In the genomic region with DNA sequence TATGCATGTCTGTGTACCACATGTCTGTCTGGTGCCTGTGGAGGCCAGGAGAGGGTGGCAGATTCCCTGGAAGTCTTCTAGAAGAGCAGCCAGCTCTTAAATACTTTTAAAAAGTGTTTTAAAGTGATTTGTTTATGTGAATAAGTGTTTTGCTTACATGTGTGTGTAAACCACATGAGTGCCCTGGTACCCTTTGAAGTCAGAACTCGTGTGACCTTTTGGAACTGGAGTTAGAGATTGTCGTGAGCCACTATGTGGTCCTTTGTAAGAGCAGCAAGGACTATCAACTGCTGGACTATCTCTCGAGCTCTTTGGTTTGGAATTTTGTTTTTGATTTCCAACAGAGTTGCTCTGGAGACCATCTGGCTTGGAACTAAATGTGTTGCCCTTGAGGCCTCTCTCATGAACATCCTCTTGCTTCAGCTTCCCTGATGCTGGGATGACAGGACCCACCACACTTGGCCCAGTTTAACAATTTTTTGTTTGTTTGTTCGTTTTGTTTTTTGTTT, we compare ENCODE assay signal across 26 mouse cellular contexts. TPM values are rescaled to one million over a fixed set of nuclear protein-coding genes. Genes with fewer than 3 reads are reported as not detected.
DNase-seq lines count a peak whose midpoint lies in the region; ATAC-seq and TF ChIP-seq lines count a peak whose summit lies in the region.
"Had no signal": no experiment of that assay in that cellular context is flagged by ENCODE, and none has a peak within 500 bp of the region (broad histone marks: within the 10 kb centered on the region; RNA-seq: fewer than 3 reads in every experiment).

No protein-coding gene starts in this region.

- peaks cover 14% of the 10 kb centered on the region for H3K4me1 ChIP-seq in midbrain, embryonic 11.5 days (ENCODE audit: control insufficient read depth, insufficient read depth, low read length)
- H3K4me1 ChIP-seq in midbrain, embryonic 10.5 days = peaks cover 22% of the 10 kb centered on the region
- peaks cover 78% of the 10 kb centered on the region for H3K4me1 ChIP-seq in heart, embryonic 13.5 days
- peaks cover 31% of the 10 kb centered on the region for H3K4me1 ChIP-seq in limb, embryonic 13.5 days
- H3K4me1 ChIP-seq in forebrain, embryonic 10.5 days = peaks cover 27% of the 10 kb centered on the region

- no peaks in the 10 kb centered on the region for H3K9me3 ChIP-seq in midbrain, embryonic 11.5 days (ENCODE audit: control insufficient read depth, low read length)
- H3K9me3 ChIP-seq in midbrain, embryonic 10.5 days (replicated peaks) = no peaks in the 10 kb centered on the region
- H3K9me3 ChIP-seq in heart, embryonic 13.5 days = no peaks in the 10 kb centered on the region
- H3K9me3 ChIP-seq in limb, embryonic 13.5 days = no peaks in the 10 kb centered on the region
- H3K9me3 ChIP-seq in forebrain, embryonic 10.5 days = no peaks in the 10 kb centered on the region
- H3K9me3 ChIP-seq: hindbrain, embryonic 15.5 days; limb, embryonic 15.5 days; neural tube, embryonic 13.5 days had no signal

- no peak overlapping the region for H3K4me3 ChIP-seq in layer of hippocampus, adult 2 months
- no peak overlapping the region for H3K4me3 ChIP-seq in midbrain, embryonic 11.5 days (ENCODE audit: low read depth, low read length)
- no peak overlapping the region for H3K4me3 ChIP-seq in midbrain, embryonic 10.5 days
- H3K4me3 ChIP-seq in heart, embryonic 13.5 days = no peak overlapping the region
- H3K4me3 ChIP-seq in limb, embryonic 13.5 days = no peak overlapping the region
- no peak overlapping the region for H3K4me3 ChIP-seq in forebrain, embryonic 10.5 days
- H3K4me3 ChIP-seq: hindbrain, embryonic 15.5 days; limb, embryonic 15.5 days; myocyte; neural tube, embryonic 13.5 days had no signal

- no peak for ATAC-seq in midbrain, embryonic 11.5 days (ENCODE audit: low FRiP score)
- no peak for ATAC-seq in heart, embryonic 13.5 days (ENCODE audit: extremely low read depth, insufficient number of reproducible peaks, low FRiP score, low TSS enrichment)
- ATAC-seq in limb, embryonic 13.5 days (ENCODE audit: low FRiP score, low read depth) = no peak
- ATAC-seq: forebrain, embryonic 14.5 days; midbrain, embryonic 16.5 days had no signal

- 68% methylated on average over 4 of the region's 4 CpGs for WGBS in midbrain, embryonic 11.5 days
- 81% methylated on average over 4 of the region's 4 CpGs for WGBS in midbrain, embryonic 10.5 days
- WGBS in heart, embryonic 13.5 days = 26% methylated on average over 4 of the region's 4 CpGs
- 39% methylated on average over 4 of the region's 4 CpGs for WGBS in limb, embryonic 13.5 days
- 79% methylated on average over 4 of the region's 4 CpGs for WGBS in forebrain, embryonic 10.5 days

- H3K27ac ChIP-seq in layer of hippocampus, adult 2 months = peak overlapping the region; percentile 25; the same call in 1 of the 2 replicates
- no peak overlapping the region for H3K27ac ChIP-seq in midbrain, embryonic 11.5 days (ENCODE audit: low read depth, low read length)
- no peak overlapping the region for H3K27ac ChIP-seq in midbrain, embryonic 10.5 days (replicated peaks)
- peak overlapping the region; percentile 81 for H3K27ac ChIP-seq in heart, embryonic 13.5 days (replicated peaks)
- H3K27ac ChIP-seq in limb, embryonic 13.5 days = peak overlapping the region; percentile 1; the same call in 1 of the 2 replicates
- H3K27ac ChIP-seq in forebrain, embryonic 10.5 days = no peak overlapping the region
- H3K27ac ChIP-seq: hindbrain, embryonic 15.5 days; neural tube, embryonic 13.5 days had no signal

- H3K27me3 ChIP-seq in midbrain, embryonic 11.5 days (ENCODE audit: control insufficient read depth, insufficient read depth, low read length) = no peaks in the 10 kb centered on the region
- no peaks in the 10 kb centered on the region for H3K27me3 ChIP-seq in midbrain, embryonic 10.5 days (ENCODE audit: low read depth, poor library complexity, severe bottlenecking)
- H3K27me3 ChIP-seq in heart, embryonic 13.5 days (replicated peaks) = no peaks in the 10 kb centered on the region
- no peaks in the 10 kb centered on the region for H3K27me3 ChIP-seq in limb, embryonic 13.5 days
- no peaks in the 10 kb centered on the region for H3K27me3 ChIP-seq in forebrain, embryonic 10.5 days (ENCODE audit: poor library complexity, severe bottlenecking)
- H3K27me3 ChIP-seq: hindbrain, embryonic 15.5 days; limb, embryonic 15.5 days; neural tube, embryonic 13.5 days had no signal

- H3K4me2 ChIP-seq in midbrain, embryonic 11.5 days = no peak overlapping the region
- peak overlapping the region; percentile 45 for H3K4me2 ChIP-seq in heart, embryonic 13.5 days
- no peak overlapping the region for H3K4me2 ChIP-seq in limb, embryonic 13.5 days (replicated peaks)
- H3K4me2 ChIP-seq: hindbrain, embryonic 15.5 days; limb, embryonic 15.5 days; neural tube, embryonic 13.5 days had no signal

- no peaks in the 10 kb centered on the region for H3K36me3 ChIP-seq in midbrain, embryonic 11.5 days (ENCODE audit: control insufficient read depth, insufficient read depth, low read length)
- H3K36me3 ChIP-seq in midbrain, embryonic 10.5 days = peaks cover 7% of the 10 kb centered on the region
- peaks cover 15% of the 10 kb centered on the region for H3K36me3 ChIP-seq in heart, embryonic 13.5 days
- H3K36me3 ChIP-seq in limb, embryonic 13.5 days = peaks cover 19% of the 10 kb centered on the region
- H3K36me3 ChIP-seq in forebrain, embryonic 10.5 days (replicated peaks) = peaks cover 5% of the 10 kb centered on the region; the same call in 1 of the 2 replicates
- H3K36me3 ChIP-seq: neural tube, embryonic 13.5 days had no signal

- H3K9ac ChIP-seq in midbrain, embryonic 11.5 days (ENCODE audit: low read length) = no peak overlapping the region
- H3K9ac ChIP-seq in heart, embryonic 13.5 days = 0 out of 2 replicates have a peak overlapping the region, but pooled peaks have one; percentile 9
- no peak overlapping the region for H3K9ac ChIP-seq in limb, embryonic 13.5 days
- H3K9ac ChIP-seq: hindbrain, embryonic 15.5 days; limb, embryonic 15.5 days; neural tube, embryonic 13.5 days had no signal

- TF ChIP-seq CTCF in layer of hippocampus, adult 2 months (conservative IDR thresholded peaks at IDR 0.05) = no peak

- no peak for DNase-seq in layer of hippocampus, adult 2 months (ENCODE audit: low spot score in 2 of 2)
- DNase-seq in layer of hippocampus, postnatal 25 days (ENCODE audit: extremely low spot score in 1 of 2, low spot score in 1 of 2) = no peak
- peak; percentile 75 for DNase-seq in midbrain, embryonic 11.5 days (ENCODE audit: low spot score, missing footprints)
- DNase-seq in midbrain, embryonic 10.5 days (ENCODE audit: low spot score) = no peak
- no peak for DNase-seq in forebrain, embryonic 10.5 days (ENCODE audit: extremely low spot score, low spot score)
- DNase-seq in kidney, postnatal 36 days = no peak
- DNase-seq: adrenal gland, adult 8-10 months; cerebellum, adult 2 months; cerebellum, postnatal 25 days; gastrocnemius, postnatal 10 days; kidney, adult 8-10 months; kidney, postnatal 10 days; retina, postnatal 1 day; thymus, postnatal 14 days had no signal

RNA-seq across cellular contexts. Expression of a gene that starts 4.2 kb away (rescaled TPM):
- total RNA-seq in layer of hippocampus, adult 2 months (2021) = 100 to 1,000 TPM; 211 to 212 TPM
- 100 to 1,000 TPM; 219 to 221 TPM for total RNA-seq in layer of hippocampus, postnatal 25 days (2021)
- 63.8 and 66.9 TPM in 2 replicates for polyA plus RNA-seq in midbrain, embryonic 11.5 days (2014; fragmentation: Nextera tagmentation; extraction: Ambion mirVana)
- 68.5 and 78.2 TPM in 2 replicates for polyA plus RNA-seq in midbrain, embryonic 10.5 days (2016; fragmentation: Nextera tagmentation; extraction: Ambion mirVana)
- polyA plus RNA-seq in heart, embryonic 13.5 days (2015; fragmentation: Nextera tagmentation; extraction: Ambion mirVana) = 107 TPM in 2 replicates
- polyA plus RNA-seq in limb, embryonic 13.5 days (2015; fragmentation: Nextera tagmentation; extraction: Ambion mirVana) = 98.9 and 102 TPM in 2 replicates
- 66.2 and 66.3 TPM in 2 replicates for polyA plus RNA-seq in forebrain, embryonic 10.5 days (2016; fragmentation: Nextera tagmentation; extraction: Ambion mirVana)

RNA-seq across cellular contexts. Expression of a gene that starts 10.1 kb away (rescaled TPM):
- 10 to 100 TPM; 95.8 to 96.4 TPM for total RNA-seq in layer of hippocampus, adult 2 months (2021)
- total RNA-seq in layer of hippocampus, postnatal 25 days (2021) = 100 to 1,000 TPM in 1 of 2 experiments, 10 to 100 TPM in 1; 93.5 to 103 TPM
- polyA plus RNA-seq in midbrain, embryonic 11.5 days (2014; fragmentation: Nextera tagmentation; extraction: Ambion mirVana) = 22.1 and 22.2 TPM in 2 replicates
- polyA plus RNA-seq in midbrain, embryonic 10.5 days (2016; fragmentation: Nextera tagmentation; extraction: Ambion mirVana) = 29.6 and 36.0 TPM in 2 replicates
- polyA plus RNA-seq in heart, embryonic 13.5 days (2015; fragmentation: Nextera tagmentation; extraction: Ambion mirVana) = 24.4 and 26.6 TPM in 2 replicates
- polyA plus RNA-seq in limb, embryonic 13.5 days (2015; fragmentation: Nextera tagmentation; extraction: Ambion mirVana) = 41.1 and 42.1 TPM in 2 replicates
- polyA plus RNA-seq in forebrain, embryonic 10.5 days (2016; fragmentation: Nextera tagmentation; extraction: Ambion mirVana) = 27.3 and 28.1 TPM in 2 replicates

RNA-seq across cellular contexts. Expression of a gene that starts 48.3 kb away (rescaled TPM):
- total RNA-seq in layer of hippocampus, adult 2 months (2021) = 10 to 100 TPM; 79.1 to 79.6 TPM
- total RNA-seq in layer of hippocampus, postnatal 25 days (2021) = 10 to 100 TPM; 68.8 to 78.4 TPM
- 120 and 132 TPM in 2 replicates for polyA plus RNA-seq in midbrain, embryonic 11.5 days (2014; fragmentation: Nextera tagmentation; extraction: Ambion mirVana)
- polyA plus RNA-seq in midbrain, embryonic 10.5 days (2016; fragmentation: Nextera tagmentation; extraction: Ambion mirVana) = 136 and 141 TPM in 2 replicates
- polyA plus RNA-seq in heart, embryonic 13.5 days (2015; fragmentation: Nextera tagmentation; extraction: Ambion mirVana) = 105 and 113 TPM in 2 replicates
- 178 and 182 TPM in 2 replicates for polyA plus RNA-seq in limb, embryonic 13.5 days (2015; fragmentation: Nextera tagmentation; extraction: Ambion mirVana)
- 138 and 144 TPM in 2 replicates for polyA plus RNA-seq in forebrain, embryonic 10.5 days (2016; fragmentation: Nextera tagmentation; extraction: Ambion mirVana)

RNA-seq across cellular contexts. Expression of a gene that starts 55.0 kb away (rescaled TPM):
- not detected for total RNA-seq in layer of hippocampus, adult 2 months (2021)
- total RNA-seq in layer of hippocampus, postnatal 25 days (2021) = not detected
- 0.29 TPM in 1 of 2 replicates, not detected in the other for polyA plus RNA-seq in midbrain, embryonic 11.5 days (2014; fragmentation: Nextera tagmentation; extraction: Ambion mirVana)
- polyA plus RNA-seq in midbrain, embryonic 10.5 days (2016; fragmentation: Nextera tagmentation; extraction: Ambion mirVana) = 0.30 and 0.39 TPM in 2 replicates
- polyA plus RNA-seq in heart, embryonic 13.5 days (2015; fragmentation: Nextera tagmentation; extraction: Ambion mirVana) = 0.15 and 0.32 TPM in 2 replicates
- polyA plus RNA-seq in limb, embryonic 13.5 days (2015; fragmentation: Nextera tagmentation; extraction: Ambion mirVana) = 0.75 and 1.2 TPM in 2 replicates
- 0.22 and 0.25 TPM in 2 replicates for polyA plus RNA-seq in forebrain, embryonic 10.5 days (2016; fragmentation: Nextera tagmentation; extraction: Ambion mirVana)
- total RNA-seq: gastrocnemius, postnatal 10 days; layer of hippocampus, adult 8-10 months; left cerebral cortex, postnatal 14 days; megakaryocyte-erythroid progenitor cell, adult 5-6 weeks had no signal
- polyA plus RNA-seq: cerebellum, adult 2 months; spleen, adult 2 months had no signal

Comparison
In these comparisons a context has a peak if more than half of its experiments do, and no peak if none do; other contexts are left out.
1. H3K27ac ChIP-seq: peak in layer of hippocampus, adult 2 months (single experiment), heart, embryonic 13.5 days (single experiment) and limb, embryonic 13.5 days (single experiment); none in midbrain, embryonic 11.5 days (single experiment), midbrain, embryonic 10.5 days (single experiment) and forebrain, embryonic 10.5 days (single experiment).